Mouse (Mus musculus): ENCODE results near the gene Tex48. TPM values are rescaled to one million over a fixed set of nuclear protein-coding genes. Genes with fewer than 3 reads are reported as not detected.

Tex48 gene
- total and polyA plus RNA-seq, 2 experiments from 2014 or later, result not detected

- no peak overlapping the region for H3K4me2 ChIP-seq (ENCODE audit: low read depth, low read length)
- no peaks in the 10 kb centered on the region for H3K27me3 ChIP-seq (ENCODE audit: control insufficient read depth, insufficient read depth, low read length)
- peaks cover 10% of the 10 kb centered on the region for H3K4me1 ChIP-seq (ENCODE audit: control insufficient read depth, insufficient read depth)
- peak overlapping the region; percentile 54 for H3K27ac ChIP-seq (ENCODE audit: low read depth)
- 32% methylated on average over 3 of the region's 3 CpGs for WGBS
- TF ChIP-seq CTCF (IDR thresholded peaks at IDR 0.05; ENCODE audit: low read depth) (no peak), EP300 (IDR thresholded peaks at IDR 0.05; ENCODE audit: low read depth) (0 out of 2 replicates have a peak, but pooled peaks have one; percentile 30)
- H3K36me3 ChIP-seq (replicated peaks; ENCODE audit: control insufficient read depth, insufficient read depth, low read length), result no peaks in the 10 kb centered on the region
- H3K9me3 ChIP-seq (replicated peaks; ENCODE audit: control insufficient read depth, low read length), result no peaks in the 10 kb centered on the region
- ATAC-seq (ENCODE audit: insufficient read depth, low read depth) (peak; percentile 71; the same call in 1 of the 2 replicates), DNase-seq (ENCODE audit: low spot score) (peak; percentile 27)
- no peak overlapping the region for H3K4me3 ChIP-seq (ENCODE audit: low read depth, low read length)
- H3K9ac ChIP-seq (replicated peaks; ENCODE audit: low read depth, low read length), result no peak overlapping the region
Measured at GRCm38 (mm10) chr4:63605545-63605944, 16.7 kb downstream of the Tex48 start.

- H3K4me1 ChIP-seq (ENCODE audit: control insufficient read depth, insufficient read depth), result peaks cover 10% of the 10 kb centered on the region
- no peak within 1 kb of the TSS for H3K4me2 ChIP-seq (ENCODE audit: low read depth, low read length)
- no peak within 1 kb of the TSS for H3K9ac ChIP-seq (replicated peaks; ENCODE audit: low read depth, low read length)
- WGBS, result 68% methylated on average over 3 of the region's 3 CpGs
- ATAC-seq (ENCODE audit: insufficient read depth, low read depth), result 0 out of 2 replicates have a peak, but pooled peaks have one; percentile 20
- no peaks in the 10 kb centered on the region for H3K27me3 ChIP-seq (ENCODE audit: control insufficient read depth, insufficient read depth, low read length)
- no peak within 1 kb of the TSS for H3K4me3 ChIP-seq (ENCODE audit: low read depth, low read length)
- H3K36me3 ChIP-seq (replicated peaks; ENCODE audit: control insufficient read depth, insufficient read depth, low read length), result no peaks in the 10 kb centered on the region
- H3K27ac ChIP-seq (ENCODE audit: low read depth), result peak within 1 kb of the TSS; percentile 54
- no peak for DNase-seq (ENCODE audit: low spot score)
- H3K9me3 ChIP-seq (replicated peaks; ENCODE audit: control insufficient read depth, low read length), result no peaks in the 10 kb centered on the region
- TF ChIP-seq EP300 (IDR thresholded peaks at IDR 0.05; ENCODE audit: low read depth), result no peak
- no peak for TF ChIP-seq CTCF (IDR thresholded peaks at IDR 0.05; ENCODE audit: low read depth)
Measured at GRCm38 (mm10) chr4:63604945-63605344, 17.3 kb downstream of the Tex48 start, which contains the start of gene Gm11213. Gene Gm11213, minus strand, starts transcription at chr4:63605261.

GRCm38 (mm10) chr4:63601263-63601662 lies 21.0 kb downstream of the Tex48 start:
- Histone ChIP-seq H3K4me1 (ENCODE audit: control insufficient read depth, insufficient read depth) (peaks cover 10% of the 10 kb centered on the region), H3K27me3 (ENCODE audit: control insufficient read depth, insufficient read depth, low read length) (no peaks in the 10 kb centered on the region), H3K4me2 (ENCODE audit: low read depth, low read length) (no peak overlapping the region), H3K9ac (replicated peaks; ENCODE audit: low read depth, low read length) (no peak overlapping the region), H3K36me3 (replicated peaks; ENCODE audit: control insufficient read depth, insufficient read depth, low read length) (no peaks in the 10 kb centered on the region), H3K9me3 (replicated peaks; ENCODE audit: control insufficient read depth, low read length) (no peaks in the 10 kb centered on the region), H3K4me3 (ENCODE audit: low read depth, low read length) (no peak overlapping the region), H3K27ac (ENCODE audit: low read depth) (no peak overlapping the region)
- ATAC-seq (ENCODE audit: insufficient read depth, low read depth) (no peak), DNase-seq (ENCODE audit: low spot score) (no peak)
- no peak for TF ChIP-seq CTCF (IDR thresholded peaks at IDR 0.05; ENCODE audit: low read depth)
- TF ChIP-seq EP300 (IDR thresholded peaks at IDR 0.05; ENCODE audit: low read depth), result no peak

DNA sequence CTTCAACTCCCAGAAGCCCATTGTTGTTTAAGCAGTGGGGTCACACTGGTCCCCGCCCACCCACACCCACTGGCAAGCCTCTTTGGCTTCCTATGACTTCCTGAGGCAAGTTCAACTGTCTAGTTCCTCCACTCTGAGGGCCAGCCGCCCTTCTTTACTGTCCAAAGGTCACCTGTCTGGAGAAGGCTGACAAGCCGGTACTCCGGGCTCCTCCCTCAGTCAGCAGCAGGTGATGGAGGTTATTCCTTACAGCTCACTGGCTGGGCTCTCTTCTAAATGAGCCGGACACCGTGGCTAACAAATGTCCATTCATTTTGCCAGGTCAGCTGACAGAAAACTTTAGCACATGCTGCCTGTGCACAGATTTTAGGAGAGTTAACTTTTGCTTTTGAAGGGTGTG lies 21.4 kb downstream of the Tex48 start:
- H3K4me1 ChIP-seq (ENCODE audit: control insufficient read depth, insufficient read depth), result peaks cover 10% of the 10 kb centered on the region
- no peak overlapping the region for H3K9ac ChIP-seq (replicated peaks; ENCODE audit: low read depth, low read length)
- no peaks in the 10 kb centered on the region for H3K9me3 ChIP-seq (replicated peaks; ENCODE audit: control insufficient read depth, low read length)
- TF ChIP-seq CTCF (IDR thresholded peaks at IDR 0.05; ENCODE audit: low read depth) (no peak), EP300 (IDR thresholded peaks at IDR 0.05; ENCODE audit: low read depth) (no peak)
- 80% methylated on average over 6 of the region's 6 CpGs for WGBS
- no peak overlapping the region for H3K27ac ChIP-seq (ENCODE audit: low read depth)
- H3K4me3 ChIP-seq (ENCODE audit: low read depth, low read length), result no peak overlapping the region
- DNase-seq (ENCODE audit: low spot score) (no peak), ATAC-seq (ENCODE audit: insufficient read depth, low read depth) (no peak)
- no peak overlapping the region for H3K4me2 ChIP-seq (ENCODE audit: low read depth, low read length)
- H3K27me3 ChIP-seq (ENCODE audit: control insufficient read depth, insufficient read depth, low read length), result no peaks in the 10 kb centered on the region
- no peaks in the 10 kb centered on the region for H3K36me3 ChIP-seq (replicated peaks; ENCODE audit: control insufficient read depth, insufficient read depth, low read length)

GRCm38 (mm10) chr4:63596010-63596409 lies 26.2 kb downstream of the Tex48 start:
- Histone ChIP-seq H3K27ac (ENCODE audit: low read depth) (no peak overlapping the region), H3K4me3 (ENCODE audit: low read depth, low read length) (no peak overlapping the region), H3K4me2 (ENCODE audit: low read depth, low read length) (no peak overlapping the region), H3K4me1 (ENCODE audit: control insufficient read depth, insufficient read depth) (peaks cover 13% of the 10 kb centered on the region), H3K27me3 (ENCODE audit: control insufficient read depth, insufficient read depth, low read length) (no peaks in the 10 kb centered on the region), H3K36me3 (replicated peaks; ENCODE audit: control insufficient read depth, insufficient read depth, low read length) (no peaks in the 10 kb centered on the region), H3K9ac (replicated peaks; ENCODE audit: low read depth, low read length) (no peak overlapping the region), H3K9me3 (replicated peaks; ENCODE audit: control insufficient read depth, low read length) (no peaks in the 10 kb centered on the region)
- no peak for ATAC-seq (ENCODE audit: insufficient read depth, low read depth)
- DNase-seq (ENCODE audit: low spot score), result no peak
- TF ChIP-seq EP300 (IDR thresholded peaks at IDR 0.05; ENCODE audit: low read depth) (no peak), CTCF (IDR thresholded peaks at IDR 0.05; ENCODE audit: low read depth) (no peak)
- WGBS, result 95% methylated on average over 4 of the region's 4 CpGs

- Histone ChIP-seq H3K27me3 (ENCODE audit: control insufficient read depth, insufficient read depth, low read length) (no peaks in the 10 kb centered on the region), H3K9me3 (replicated peaks; ENCODE audit: control insufficient read depth, low read length) (no peaks in the 10 kb centered on the region), H3K4me2 (ENCODE audit: low read depth, low read length) (no peak overlapping the region), H3K9ac (replicated peaks; ENCODE audit: low read depth, low read length) (no peak overlapping the region), H3K4me1 (ENCODE audit: control insufficient read depth, insufficient read depth) (peaks cover 13% of the 10 kb centered on the region), H3K36me3 (replicated peaks; ENCODE audit: control insufficient read depth, insufficient read depth, low read length) (no peaks in the 10 kb centered on the region), H3K4me3 (ENCODE audit: low read depth, low read length) (no peak overlapping the region), H3K27ac (ENCODE audit: low read depth) (no peak overlapping the region)
- ATAC-seq (ENCODE audit: insufficient read depth, low read depth) (0 out of 2 replicates have a peak, but pooled peaks have one; percentile 20), DNase-seq (ENCODE audit: low spot score) (no peak)
- no peak for TF ChIP-seq EP300 (IDR thresholded peaks at IDR 0.05; ENCODE audit: low read depth)
- 54% methylated on average over 10 of the region's 10 CpGs for WGBS
Measured at GRCm38 (mm10) chr4:63595259-63595658, 27.0 kb downstream of the Tex48 start.

All from heart, postnatal 0 days (tissue).